Mouse (Mus musculus): ENCODE measurements around the gene Pinlyp. TPM values are rescaled to one million over a fixed set of nuclear protein-coding genes. Genes with fewer than 3 reads are reported as not detected.

Pinlyp gene
- total RNA-seq (2014; rRNA removed; ENCODE audit: low replicate concordance) (not detected in 2 replicates), polyA plus RNA-seq (2015; fragmentation: Nextera tagmentation; extraction: Ambion mirVana) (not detected in 2 replicates)

DNA sequence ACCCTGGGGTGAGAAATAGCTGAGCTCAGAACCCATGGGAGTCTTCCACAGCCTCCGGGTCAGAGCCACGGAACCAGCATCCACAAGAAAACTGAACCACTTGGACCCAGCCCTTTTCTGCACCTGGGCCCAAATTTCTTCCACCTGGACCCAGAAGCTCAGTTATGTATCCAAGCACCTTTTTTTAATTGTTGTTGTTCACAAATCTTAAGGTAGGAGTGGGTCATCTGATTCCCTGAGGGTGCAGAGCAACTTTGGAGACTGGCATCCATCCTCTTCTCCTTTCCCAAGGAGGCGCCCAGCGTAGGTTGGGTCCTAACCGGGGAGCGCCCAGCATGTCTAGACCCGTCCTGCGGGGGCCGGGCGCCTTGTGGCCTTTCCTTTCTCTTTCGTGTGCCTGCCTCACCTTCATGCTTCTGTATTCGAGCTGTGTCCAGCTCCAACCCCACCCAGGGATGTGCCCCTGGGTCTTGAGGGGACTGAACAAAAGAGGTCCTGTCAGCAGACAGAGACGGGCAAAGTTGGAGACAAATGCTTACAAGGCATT is at the start of gene Pinlyp, which contains the start of gene Xrcc1:
TSS of gene Pinlyp (minus strand) at position 51 of the 547 bp plus-strand sequence.
TSS of gene Xrcc1 (plus strand) at position 222 of the 547 bp plus-strand sequence.
- Histone ChIP-seq H3K27ac (ENCODE audit: low read depth) (peak within 1 kb of the TSS; percentile 24), H3K4me1 (ENCODE audit: control insufficient read depth, insufficient read depth) (peaks cover 4% of the 10 kb centered on the region; the same call in 1 of the 2 replicates), H3K9ac (replicated peaks; ENCODE audit: low read depth, low read length) (peak within 1 kb of the TSS; percentile 82), H3K4me2 (ENCODE audit: low read depth, low read length) (peak within 1 kb of the TSS; percentile 85), H3K27me3 (ENCODE audit: control insufficient read depth, insufficient read depth, low read length) (no peaks in the 10 kb centered on the region), H3K36me3 (replicated peaks; ENCODE audit: control insufficient read depth, insufficient read depth, low read length) (peaks cover 16% of the 10 kb centered on the region), H3K9me3 (replicated peaks; ENCODE audit: control insufficient read depth, low read length) (no peaks in the 10 kb centered on the region), H3K4me3 (ENCODE audit: low read depth, low read length) (peak within 1 kb of the TSS; percentile 84)
- DNase-seq (ENCODE audit: low spot score): no peak
- ATAC-seq (ENCODE audit: insufficient read depth, low read depth): no peak
- 29% methylated on average over 13 of the region's 13 CpGs for WGBS
- no peak for TF ChIP-seq CTCF (IDR thresholded peaks at IDR 0.05; ENCODE audit: low read depth)
- TF ChIP-seq EP300 (IDR thresholded peaks at IDR 0.05; ENCODE audit: low read depth): no peak

DNA sequence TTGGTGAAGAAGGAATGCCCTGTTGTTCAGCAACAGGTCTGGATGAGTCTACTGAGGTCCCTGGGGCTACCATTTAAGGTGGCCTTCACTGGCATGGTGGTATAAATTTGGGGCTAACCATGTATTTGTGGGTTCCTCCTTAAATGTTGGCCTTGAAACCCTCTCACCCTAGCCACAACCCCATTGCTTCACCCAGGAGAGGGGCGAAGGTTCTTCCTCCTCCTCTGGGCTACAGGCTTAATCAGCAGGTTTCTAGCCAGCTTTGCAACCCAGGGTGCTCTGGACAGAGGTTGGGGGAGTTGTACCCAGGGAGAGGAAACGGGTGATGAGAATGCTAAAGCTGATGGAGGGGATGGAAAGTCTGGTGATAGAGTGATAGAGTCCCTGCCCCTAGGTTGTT is 49.5 kb upstream of the Pinlyp start:
- H3K4me3 ChIP-seq (ENCODE audit: low read depth, low read length): no peak overlapping the region
- H3K9me3 ChIP-seq (replicated peaks; ENCODE audit: control insufficient read depth, low read length): no peaks in the 10 kb centered on the region
- H3K4me1 ChIP-seq (ENCODE audit: control insufficient read depth, insufficient read depth): peaks cover 5% of the 10 kb centered on the region; the same call in 1 of the 2 replicates
- H3K27ac ChIP-seq (ENCODE audit: low read depth): no peak overlapping the region
- H3K9ac ChIP-seq (replicated peaks; ENCODE audit: low read depth, low read length): no peak overlapping the region
- no peak for TF ChIP-seq CTCF (IDR thresholded peaks at IDR 0.05; ENCODE audit: low read depth)
- TF ChIP-seq EP300 (IDR thresholded peaks at IDR 0.05; ENCODE audit: low read depth): no peak
- no peaks in the 10 kb centered on the region for H3K36me3 ChIP-seq (replicated peaks; ENCODE audit: control insufficient read depth, insufficient read depth, low read length)
- H3K27me3 ChIP-seq (ENCODE audit: control insufficient read depth, insufficient read depth, low read length): no peaks in the 10 kb centered on the region
- ATAC-seq (ENCODE audit: insufficient read depth, low read depth) (no peak), DNase-seq (ENCODE audit: low spot score) (no peak)
- H3K4me2 ChIP-seq (ENCODE audit: low read depth, low read length): no peak overlapping the region
- WGBS: 73% methylated on average over 2 of the region's 2 CpGs

DNA sequence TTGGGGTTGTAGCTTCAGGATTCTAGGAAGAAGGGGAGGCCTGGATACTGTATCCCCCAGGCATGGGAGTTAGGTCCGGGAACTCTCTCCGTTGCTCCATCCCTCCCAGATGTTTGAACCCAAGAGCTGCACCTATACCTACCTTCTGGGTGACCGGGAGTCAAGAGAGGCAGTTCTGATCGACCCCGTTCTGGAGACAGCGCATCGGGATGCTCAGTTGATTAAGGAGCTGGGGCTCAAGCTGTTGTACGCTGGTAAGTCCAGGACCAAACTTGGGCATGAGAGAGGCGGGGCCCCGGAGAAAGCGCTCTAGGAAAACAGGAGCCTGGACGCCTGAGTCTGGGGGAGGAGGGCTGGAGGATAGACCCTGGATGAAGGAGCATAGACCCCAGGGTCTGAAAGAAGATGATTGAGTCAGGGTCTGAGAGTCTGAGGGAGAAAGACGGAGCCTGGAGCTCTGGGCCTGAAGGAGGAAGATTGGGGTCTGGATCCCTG is 48.4 kb upstream of the Pinlyp start:
- no peak for ATAC-seq (ENCODE audit: insufficient read depth, low read depth)
- Histone ChIP-seq H3K9me3 (replicated peaks; ENCODE audit: control insufficient read depth, low read length) (no peaks in the 10 kb centered on the region), H3K27ac (ENCODE audit: low read depth) (no peak overlapping the region), H3K4me1 (ENCODE audit: control insufficient read depth, insufficient read depth) (peaks cover 5% of the 10 kb centered on the region; the same call in 1 of the 2 replicates), H3K27me3 (ENCODE audit: control insufficient read depth, insufficient read depth, low read length) (no peaks in the 10 kb centered on the region), H3K4me3 (ENCODE audit: low read depth, low read length) (peak overlapping the region; percentile 75), H3K4me2 (ENCODE audit: low read depth, low read length) (peak overlapping the region; percentile 86), H3K9ac (replicated peaks; ENCODE audit: low read depth, low read length) (peak overlapping the region; percentile 62), H3K36me3 (replicated peaks; ENCODE audit: control insufficient read depth, insufficient read depth, low read length) (no peaks in the 10 kb centered on the region)
- no peak for DNase-seq (ENCODE audit: low spot score)
- no peak for TF ChIP-seq EP300 (IDR thresholded peaks at IDR 0.05; ENCODE audit: low read depth)
- TF ChIP-seq CTCF (IDR thresholded peaks at IDR 0.05; ENCODE audit: low read depth): no peak
- 5% methylated on average over 13 of the region's 13 CpGs for WGBS

DNA sequence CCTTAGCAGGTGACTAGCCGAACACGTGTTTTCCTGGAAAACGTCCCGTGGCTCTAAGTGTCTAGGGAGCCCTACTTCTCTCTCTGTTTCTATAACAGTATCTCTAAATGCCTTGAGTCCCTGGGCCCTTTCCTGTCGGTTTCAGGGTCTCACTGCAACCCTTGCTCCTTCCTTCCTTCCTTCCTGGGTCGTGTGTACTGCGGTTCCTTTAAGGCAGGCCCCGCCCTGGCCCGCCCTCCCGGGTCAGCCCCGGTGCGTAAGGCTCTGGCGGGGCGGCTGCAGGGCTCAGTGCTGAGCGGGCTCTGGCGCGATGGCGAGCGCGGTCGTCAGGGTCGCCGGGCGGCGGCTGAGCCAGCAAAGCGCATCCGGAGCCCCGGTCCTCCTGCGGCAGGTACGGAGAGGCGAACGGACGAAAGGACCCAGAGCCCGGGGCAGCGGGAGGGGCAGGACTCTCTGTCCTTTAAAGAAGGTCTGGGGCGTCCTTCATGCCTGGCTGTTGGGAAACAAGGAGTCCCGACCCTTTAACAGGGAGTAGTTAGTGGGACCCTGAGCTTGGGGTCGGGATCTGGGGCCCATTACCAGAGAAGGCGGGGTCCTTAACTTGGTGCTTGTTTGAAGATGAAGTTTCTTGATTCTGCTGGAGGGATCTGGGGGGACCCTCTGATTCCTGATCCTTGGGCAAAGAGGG is 47.8 kb upstream of the Pinlyp start:
- H3K27ac ChIP-seq (ENCODE audit: low read depth): no peak overlapping the region
- peak overlapping the region; percentile 86 for H3K4me2 ChIP-seq (ENCODE audit: low read depth, low read length)
- H3K4me3 ChIP-seq (ENCODE audit: low read depth, low read length): peak overlapping the region; percentile 75
- no peaks in the 10 kb centered on the region for H3K27me3 ChIP-seq (ENCODE audit: control insufficient read depth, insufficient read depth, low read length)
- TF ChIP-seq EP300 (IDR thresholded peaks at IDR 0.05; ENCODE audit: low read depth) (no peak), CTCF (IDR thresholded peaks at IDR 0.05; ENCODE audit: low read depth) (no peak)
- peaks cover 5% of the 10 kb centered on the region; the same call in 1 of the 2 replicates for H3K4me1 ChIP-seq (ENCODE audit: control insufficient read depth, insufficient read depth)
- H3K9ac ChIP-seq (replicated peaks; ENCODE audit: low read depth, low read length): peak overlapping the region; percentile 62
- 1% methylated on average over 38 of the region's 39 CpGs for WGBS
- H3K36me3 ChIP-seq (replicated peaks; ENCODE audit: control insufficient read depth, insufficient read depth, low read length): no peaks in the 10 kb centered on the region
- DNase-seq (ENCODE audit: low spot score): peak; percentile 51
- peak; percentile 90 for ATAC-seq (ENCODE audit: insufficient read depth, low read depth)
- no peaks in the 10 kb centered on the region for H3K9me3 ChIP-seq (replicated peaks; ENCODE audit: control insufficient read depth, low read length)

DNA sequence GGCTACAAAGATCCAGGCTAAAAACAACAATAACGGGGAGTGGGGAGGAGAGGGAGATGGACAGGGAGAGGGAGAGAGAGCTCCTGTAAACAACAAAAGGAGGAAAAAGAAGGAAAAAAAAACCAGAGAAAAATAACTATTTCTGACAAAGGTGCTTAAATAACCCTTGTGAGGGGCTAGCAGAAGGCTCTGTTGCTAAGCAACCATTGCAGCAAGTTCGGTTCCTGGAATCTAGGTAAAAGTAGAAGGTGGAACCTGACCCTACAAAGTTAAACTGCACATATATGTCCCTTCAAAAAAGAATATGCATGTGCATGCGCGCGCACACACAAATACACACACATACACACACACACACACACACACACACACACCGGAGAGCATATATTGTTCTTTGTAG is 46.9 kb upstream of the Pinlyp start:
- Histone ChIP-seq H3K4me2 (ENCODE audit: low read depth, low read length) (no peak overlapping the region), H3K4me1 (ENCODE audit: control insufficient read depth, insufficient read depth) (peaks cover 5% of the 10 kb centered on the region; the same call in 1 of the 2 replicates), H3K36me3 (replicated peaks; ENCODE audit: control insufficient read depth, insufficient read depth, low read length) (no peaks in the 10 kb centered on the region), H3K27ac (ENCODE audit: low read depth) (no peak overlapping the region), H3K27me3 (ENCODE audit: control insufficient read depth, insufficient read depth, low read length) (no peaks in the 10 kb centered on the region), H3K9ac (replicated peaks; ENCODE audit: low read depth, low read length) (no peak overlapping the region), H3K4me3 (ENCODE audit: low read depth, low read length) (no peak overlapping the region), H3K9me3 (replicated peaks; ENCODE audit: control insufficient read depth, low read length) (no peaks in the 10 kb centered on the region)
- no peak for DNase-seq (ENCODE audit: low spot score)
- ATAC-seq (ENCODE audit: insufficient read depth, low read depth): no peak
- WGBS: 88% methylated on average over 6 of the region's 6 CpGs
- TF ChIP-seq EP300 (IDR thresholded peaks at IDR 0.05; ENCODE audit: low read depth): no peak
- no peak for TF ChIP-seq CTCF (IDR thresholded peaks at IDR 0.05; ENCODE audit: low read depth)
